Mouse (Mus musculus): ENCODE data around the gene 2610507B11Rik.

2610507B11Rik gene

DNA sequence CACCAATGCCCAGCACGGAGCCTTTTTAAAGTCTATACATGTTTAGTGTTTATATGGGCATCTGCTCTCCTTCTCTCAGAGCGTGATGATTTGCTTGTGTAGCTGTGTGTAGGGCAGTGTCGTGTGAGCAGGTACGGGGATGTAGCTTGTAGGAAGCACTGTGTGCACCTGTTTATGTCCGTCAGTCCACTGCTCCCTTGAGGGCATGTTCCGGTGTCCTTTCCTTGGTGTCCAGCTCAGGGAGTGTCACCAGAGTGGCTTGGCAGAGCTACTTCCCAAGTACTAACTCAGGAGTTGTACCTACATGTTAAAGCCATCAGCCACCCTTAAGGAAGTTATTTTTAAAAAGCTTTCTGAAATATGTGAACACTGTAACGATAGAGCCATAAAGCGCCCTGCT is 75.5 kb downstream of the 2610507B11Rik start:
- DNase-seq (ENCODE audit: inconsistent age in 2 of 2, low spot score in 1 of 2) = no peak

Measured in adrenal gland, adult (tissue).